8 mouse cellular contexts compared by ENCODE assay signal in genomic region chr2:71212360-71212726, GRCm38 (mm10). TPM values are rescaled to one million over a fixed set of nuclear protein-coding genes. Genes with fewer than 3 reads are reported as not detected.
DNase-seq lines count a peak whose midpoint lies in the region; ATAC-seq and TF ChIP-seq lines count a peak whose summit lies in the region.

No protein-coding gene starts in this region.

- H3K36me3 ChIP-seq in lung, embryonic 15.5 days: peaks cover 6% of the 10 kb centered on the region; the same call in 1 of the 2 replicates
- peaks cover 21% of the 10 kb centered on the region for H3K36me3 ChIP-seq in embryonic facial prominence, embryonic 13.5 days
- H3K36me3 ChIP-seq in intestine, postnatal 0 days (ENCODE audit: control insufficient read depth, insufficient read depth): peaks cover 5% of the 10 kb centered on the region; the same call in 1 of the 2 replicates
- peaks cover 10% of the 10 kb centered on the region for H3K36me3 ChIP-seq in neural tube, embryonic 15.5 days

- ATAC-seq in lung, embryonic 15.5 days (ENCODE audit: borderline replicate concordance, extremely low read depth, low FRiP score, low TSS enrichment): no peak
- ATAC-seq in embryonic facial prominence, embryonic 13.5 days (ENCODE audit: insufficient number of reproducible peaks, insufficient read depth, low FRiP score, low TSS enrichment, low read depth): no peak
- ATAC-seq in intestine, postnatal 0 days: 0 out of 2 replicates have a peak, but pooled peaks have one; percentile 13
- ATAC-seq in neural tube, embryonic 15.5 days (ENCODE audit: low FRiP score): no peak
- ATAC-seq in granulocyte monocyte progenitor cell, adult 5-6 weeks (replicated peaks; ENCODE audit: poor library complexity, severe bottlenecking): no peak

- 0% methylated on average over 6 of the region's 6 CpGs for whole genome bisulfite sequencing in lung, embryonic 15.5 days
- WGBS in embryonic facial prominence, embryonic 13.5 days: under 1% methylated on average over 6 of the region's 6 CpGs
- WGBS in intestine, postnatal 0 days: 0% methylated on average over 6 of the region's 6 CpGs
- WGBS in neural tube, embryonic 15.5 days: 2% methylated on average over 6 of the region's 6 CpGs

- DNase-seq in lung, postnatal 10 days: no peak
- DNase-seq in spleen, postnatal 10 days (ENCODE audit: low spot score in 2 of 2): no peak
- no peak for DNase-seq in urinary bladder, postnatal 25 days (ENCODE audit: low spot score)

- H3K4me3 ChIP-seq in lung, embryonic 15.5 days: peak overlapping the region; percentile 100
- H3K4me3 ChIP-seq in embryonic facial prominence, embryonic 13.5 days: peak overlapping the region; percentile 97
- peak overlapping the region; percentile 91 for H3K4me3 ChIP-seq in intestine, postnatal 0 days (ENCODE audit: low read depth, low read length)
- H3K4me3 ChIP-seq in neural tube, embryonic 15.5 days (replicated peaks): peak overlapping the region; percentile 96

- H3K27ac ChIP-seq in lung, embryonic 15.5 days: no peak overlapping the region
- peak overlapping the region; percentile 89 for H3K27ac ChIP-seq in embryonic facial prominence, embryonic 13.5 days
- no peak overlapping the region for H3K27ac ChIP-seq in intestine, postnatal 0 days (ENCODE audit: low read depth, low read length)
- peak overlapping the region; percentile 93 for H3K27ac ChIP-seq in neural tube, embryonic 15.5 days (replicated peaks)

- peaks cover 8% of the 10 kb centered on the region for H3K4me1 ChIP-seq in lung, embryonic 15.5 days
- peaks cover 8% of the 10 kb centered on the region for H3K4me1 ChIP-seq in embryonic facial prominence, embryonic 13.5 days
- H3K4me1 ChIP-seq in intestine, postnatal 0 days (replicated peaks; ENCODE audit: control insufficient read depth, insufficient read depth, low read length): peaks cover 3% of the 10 kb centered on the region; the same call in 1 of the 2 replicates
- H3K4me1 ChIP-seq in neural tube, embryonic 15.5 days: peaks cover 16% of the 10 kb centered on the region

- no peaks in the 10 kb centered on the region for H3K27me3 ChIP-seq in lung, embryonic 15.5 days
- H3K27me3 ChIP-seq in embryonic facial prominence, embryonic 13.5 days: no peaks in the 10 kb centered on the region
- H3K27me3 ChIP-seq in intestine, postnatal 0 days (replicated peaks; ENCODE audit: control insufficient read depth, insufficient read depth, low read length): no peaks in the 10 kb centered on the region
- H3K27me3 ChIP-seq in neural tube, embryonic 15.5 days (replicated peaks): no peaks in the 10 kb centered on the region

- no peaks in the 10 kb centered on the region for H3K9me3 ChIP-seq in lung, embryonic 15.5 days
- no peaks in the 10 kb centered on the region for H3K9me3 ChIP-seq in embryonic facial prominence, embryonic 13.5 days
- no peaks in the 10 kb centered on the region for H3K9me3 ChIP-seq in intestine, postnatal 0 days (ENCODE audit: control insufficient read depth)
- no peaks in the 10 kb centered on the region for H3K9me3 ChIP-seq in neural tube, embryonic 15.5 days (replicated peaks)

- peak overlapping the region; percentile 97 for H3K9ac ChIP-seq in lung, embryonic 15.5 days
- H3K9ac ChIP-seq in embryonic facial prominence, embryonic 13.5 days: peak overlapping the region; percentile 96
- peak overlapping the region; percentile 89 for H3K9ac ChIP-seq in intestine, postnatal 0 days (ENCODE audit: low read depth, low read length)
- H3K9ac ChIP-seq in neural tube, embryonic 15.5 days (replicated peaks): peak overlapping the region; percentile 99

- TF ChIP-seq CTCF in intestine, postnatal 0 days (IDR thresholded peaks at IDR 0.05; ENCODE audit: low read depth): no peak

- H3K4me2 ChIP-seq in lung, embryonic 15.5 days: peak overlapping the region; percentile 55
- peak overlapping the region; percentile 63 for H3K4me2 ChIP-seq in embryonic facial prominence, embryonic 13.5 days
- H3K4me2 ChIP-seq in intestine, postnatal 0 days (replicated peaks; ENCODE audit: low read depth): peak overlapping the region; percentile 66
- H3K4me2 ChIP-seq in neural tube, embryonic 15.5 days: peak overlapping the region; percentile 60

RNA-seq across cellular contexts. Expression of gene Dync1i2, which starts 0.8 kb away (rescaled TPM):
- 90.3 and 99.6 TPM in 2 replicates for polyA plus RNA-seq in lung, embryonic 15.5 days (2015; fragmentation: Nextera tagmentation; extraction: Ambion mirVana)
- 110 and 120 TPM in 2 replicates for polyA plus RNA-seq in embryonic facial prominence, embryonic 13.5 days (2015; fragmentation: Nextera tagmentation; extraction: Ambion mirVana)
- 55.2 and 59.2 TPM in 2 replicates for polyA plus RNA-seq in intestine, postnatal 0 days (2015; fragmentation: Nextera tagmentation; extraction: Ambion mirVana)
- polyA plus RNA-seq in neural tube, embryonic 15.5 days (2015; fragmentation: Nextera tagmentation; extraction: Ambion mirVana): 144 and 163 TPM in 2 replicates
- 52.7 and 69.3 TPM in 2 replicates for total RNA-seq in granulocyte monocyte progenitor cell, adult 5-6 weeks (2014; fragmentation: Nextera tagmentation)
- 75.0 and 78.3 TPM in 2 replicates for total RNA-seq in granulocyte monocyte progenitor cell, adult 5-6 weeks (2017)

Comparison
In these comparisons a context has a peak if more than half of its experiments do, and no peak if none do; other contexts are left out.
1. H3K27ac ChIP-seq: peak in embryonic facial prominence, embryonic 13.5 days (single experiment) and neural tube, embryonic 15.5 days (single experiment); none in lung, embryonic 15.5 days (single experiment) and intestine, postnatal 0 days (single experiment).
2. Peak in every context shown above with its lines, with median percentiles within 50 percentile points of each other: H3K4me2 ChIP-seq, H3K4me3 ChIP-seq and H3K9ac ChIP-seq.